Mouse (Mus musculus) intestine, embryonic 15.5 days (tissue): ENCODE measurements around the gene Emid1. TPM values are rescaled to one million over a fixed set of nuclear protein-coding genes. Genes with fewer than 3 reads are reported as not detected.
"Not testable (repeated sequence)": the region's sequence is repeated elsewhere in the genome, so short reads cannot be mapped to it uniquely, and the experiment has no call there.

ENCODE experiments used
- ATAC-seq: fragments of 200-750 bp; cut with Nextera tagmentation; 2 replicates; pipeline ENCODE4 v1.8.0; 2017; ENCODE audit warnings: moderate TSS enrichment, moderate library complexity
- H3K27ac ChIP-seq: fragments of 300-500 bp; sonication (generic); 2 replicates; pipeline ENCODE4 v1.5.1; 2015; ENCODE audit warnings: mild to moderate bottlenecking, inconsistent platforms
- H3K27me3 ChIP-seq: fragments of 300-500 bp; sonication (generic); replicated peaks from 2 replicates; pipeline ENCODE4 v1.6.1; 2015; ENCODE audit warnings: inconsistent platforms
- H3K36me3 ChIP-seq: fragments of 300-500 bp; sonication (generic); 2 replicates; pipeline ENCODE4 v1.6.1; 2015; ENCODE audit warnings: inconsistent platforms
- H3K4me1 ChIP-seq: fragments of 300-500 bp; sonication (generic); replicated peaks from 2 replicates; pipeline ENCODE4 v1.6.1; 2015; ENCODE audit warnings: inconsistent platforms
- H3K4me2 ChIP-seq: fragments of 300-500 bp; sonication (generic); replicated peaks from 2 replicates; pipeline ENCODE4 v1.6.1; 2015; ENCODE audit warnings: mild to moderate bottlenecking, inconsistent platforms
- H3K4me3 ChIP-seq: fragments of 300-500 bp; sonication (generic); replicated peaks from 2 replicates; pipeline ENCODE4 v1.5.1; 2015; ENCODE audit warnings: inconsistent platforms
- H3K9ac ChIP-seq: fragments of 300-500 bp; sonication (generic); 2 replicates; pipeline ENCODE4 v1.6.1; 2015; ENCODE audit warnings: inconsistent platforms
- H3K9me3 ChIP-seq: fragments of 300-500 bp; sonication (generic); 2 replicates; pipeline ENCODE4 v1.6.1; 2016; ENCODE audit warnings: inconsistent platforms
- WGBS: fragments of 180-500 bp; shearing (Covaris S2); methylation state at CpG from one replicate; pipeline ENCODE4 v1.1.7; 2015; 5-methylcytosine and 5-hydroxymethylcytosine counted together
- polyA plus RNA-seq: library from polyadenylated mRNA; unstranded; fragments of >200 nt; fragmentation: Nextera tagmentation; extraction: Ambion mirVana; gene quantifications from 2 replicates; pipeline ENCODE4 v1.2.1, GENCODE M21; 2015

The Emid1 gene
- polyA plus RNA-seq, 1 experiment from 2014 or later = 94.4 TPM

DNA sequence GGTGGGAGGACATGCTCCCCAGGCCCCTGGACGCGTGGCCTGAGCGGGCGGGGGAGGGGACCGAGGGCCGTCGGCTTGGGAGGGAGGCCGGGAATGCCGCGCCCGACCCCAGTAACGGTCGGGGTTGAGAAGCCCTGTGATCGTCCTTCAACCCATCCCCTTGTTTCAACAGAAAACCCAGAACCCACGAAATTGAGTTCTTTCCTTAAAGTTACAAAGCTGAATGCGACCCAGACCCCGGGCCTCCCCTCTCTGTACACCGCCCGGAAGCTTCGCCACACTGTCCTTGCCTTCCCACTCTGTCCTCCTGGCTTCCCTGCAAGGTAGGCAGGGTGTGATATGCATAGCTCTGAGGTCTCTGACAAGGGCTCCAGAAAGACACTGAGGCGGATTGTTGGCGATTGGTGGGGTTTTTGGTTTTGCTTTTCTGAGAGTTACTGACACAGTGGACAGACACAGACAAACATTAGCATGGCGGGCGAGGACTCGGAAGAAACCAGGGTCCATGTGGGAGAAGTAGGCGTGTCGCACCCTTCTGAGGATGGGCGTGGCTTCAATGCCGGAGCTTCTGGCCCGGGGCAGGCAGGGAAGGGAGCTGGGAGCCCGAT is 52.4 kb downstream of the Emid1 start:
- no peaks in the 10 kb centered on the region for H3K9me3 ChIP-seq
- peak overlapping the region; percentile 99 for H3K4me3 ChIP-seq
- H3K4me1 ChIP-seq = peaks cover 23% of the 10 kb centered on the region
- H3K4me2 ChIP-seq = peak overlapping the region; percentile 81
- H3K9ac ChIP-seq = peak overlapping the region; percentile 99
- H3K36me3 ChIP-seq = peaks cover 6% of the 10 kb centered on the region
- peak; percentile 82 for ATAC-seq
- WGBS = under 1% methylated on average over 31 of the region's 31 CpGs
- peak overlapping the region; percentile 96 for H3K27ac ChIP-seq
- no peaks in the 10 kb centered on the region for H3K27me3 ChIP-seq

DNA sequence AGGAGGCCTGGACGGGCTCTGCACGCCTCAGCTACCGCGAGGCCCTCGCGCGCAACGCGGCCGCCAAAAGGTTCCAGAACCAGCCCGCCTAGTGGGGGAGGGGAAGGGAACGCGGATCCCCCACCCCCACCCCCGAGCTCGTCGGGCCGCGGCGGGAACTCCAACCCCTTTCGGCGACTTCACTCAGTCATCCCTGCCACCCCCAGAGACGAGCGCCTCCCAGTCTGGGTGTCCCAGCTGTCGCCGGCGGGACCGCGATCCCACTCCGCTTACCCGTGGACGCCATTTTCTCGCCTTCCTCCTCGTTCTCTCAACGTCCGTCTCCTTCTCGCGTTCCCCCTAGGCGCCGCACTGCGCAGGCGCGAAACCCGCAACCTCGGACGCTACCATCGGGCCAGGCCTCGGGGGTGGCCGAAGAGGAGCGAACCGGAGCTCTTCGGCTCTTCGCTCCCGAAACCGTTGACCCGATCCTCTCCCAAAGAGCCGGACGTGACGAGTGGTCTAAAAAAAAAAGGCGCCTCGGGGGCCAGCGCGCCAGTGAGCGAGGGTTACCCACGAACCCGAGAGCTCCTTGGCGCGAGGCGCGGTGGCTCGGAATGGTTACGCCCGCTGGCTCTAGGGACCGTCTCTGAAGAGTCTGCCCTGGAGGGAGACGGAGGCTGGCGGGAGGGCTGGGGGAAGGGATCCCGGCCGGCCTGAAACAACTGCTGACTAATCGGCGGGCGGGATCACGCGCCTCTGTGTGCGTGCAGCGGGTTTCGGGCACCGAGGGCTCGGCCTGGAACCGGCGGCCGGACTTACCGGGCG is 53.1 kb downstream of the Emid1 start, which contains the start of the genes Rhbdd3 and Ewsr1:
Gene Rhbdd3, plus strand, starts transcription at position 191 of the 807 bp plus-strand sequence.
Gene Ewsr1, minus strand, starts transcription at position 531 of the 807 bp plus-strand sequence.
- peak within 1 kb of the TSS; percentile 81 for H3K4me2 ChIP-seq
- peaks cover 23% of the 10 kb centered on the region for H3K4me1 ChIP-seq
- peak within 1 kb of the TSS; percentile 99 for H3K9ac ChIP-seq
- peak within 1 kb of the TSS; percentile 96 for H3K27ac ChIP-seq
- under 1% methylated on average over 91 of the region's 92 CpGs for WGBS
- peak; percentile 91 for ATAC-seq
- H3K9me3 ChIP-seq = no peaks in the 10 kb centered on the region
- H3K4me3 ChIP-seq = peak within 1 kb of the TSS; percentile 99
- peaks cover under 1% of the 10 kb centered on the region; the same call in 1 of the 2 replicates for H3K36me3 ChIP-seq
- H3K27me3 ChIP-seq = no peaks in the 10 kb centered on the region

DNA sequence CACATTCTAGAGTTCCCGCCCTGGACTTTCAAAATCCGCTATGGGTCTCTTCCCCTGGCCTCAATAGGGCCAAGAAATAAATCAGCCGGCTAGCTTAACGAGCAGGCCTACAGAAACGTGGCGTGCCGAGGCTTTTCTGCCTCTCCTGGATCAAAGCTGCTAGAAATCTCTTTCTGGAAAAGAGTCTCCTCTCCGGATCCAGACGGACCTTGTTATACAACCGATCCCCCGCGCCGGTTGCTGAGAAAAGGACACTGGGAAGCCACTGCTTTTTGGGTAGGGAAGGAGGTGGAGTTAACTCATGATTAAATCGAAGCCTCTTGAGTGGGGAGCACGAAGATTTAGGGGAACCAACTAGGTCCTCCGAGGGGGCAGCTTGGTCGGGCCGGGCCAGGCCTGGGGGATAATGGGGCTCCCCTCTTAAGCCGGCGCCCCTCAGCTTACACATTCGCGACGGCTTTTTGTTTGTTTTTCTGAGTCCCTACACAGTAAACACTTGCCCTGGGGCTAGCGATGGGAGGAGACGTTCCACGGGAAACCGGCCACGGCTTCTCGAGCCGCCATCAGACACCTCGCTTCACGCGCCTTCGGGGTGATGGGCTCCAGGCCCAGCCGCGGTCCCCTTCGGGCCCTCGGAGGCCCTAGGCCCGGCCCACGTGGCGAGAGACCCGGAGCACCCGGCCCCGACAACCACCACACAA is 53.9 kb downstream of the Emid1 start:
- H3K27me3 ChIP-seq = no peaks in the 10 kb centered on the region
- peak overlapping the region; percentile 74 for H3K4me2 ChIP-seq
- peaks cover 23% of the 10 kb centered on the region for H3K4me1 ChIP-seq
- no peak for ATAC-seq
- no peaks in the 10 kb centered on the region for H3K9me3 ChIP-seq
- peak overlapping the region; percentile 99 for H3K4me3 ChIP-seq
- under 1% methylated on average over 44 of the region's 44 CpGs for WGBS
- H3K27ac ChIP-seq = peak overlapping the region; percentile 96
- no peaks in the 10 kb centered on the region for H3K36me3 ChIP-seq
- H3K9ac ChIP-seq = peak overlapping the region; percentile 99

DNA sequence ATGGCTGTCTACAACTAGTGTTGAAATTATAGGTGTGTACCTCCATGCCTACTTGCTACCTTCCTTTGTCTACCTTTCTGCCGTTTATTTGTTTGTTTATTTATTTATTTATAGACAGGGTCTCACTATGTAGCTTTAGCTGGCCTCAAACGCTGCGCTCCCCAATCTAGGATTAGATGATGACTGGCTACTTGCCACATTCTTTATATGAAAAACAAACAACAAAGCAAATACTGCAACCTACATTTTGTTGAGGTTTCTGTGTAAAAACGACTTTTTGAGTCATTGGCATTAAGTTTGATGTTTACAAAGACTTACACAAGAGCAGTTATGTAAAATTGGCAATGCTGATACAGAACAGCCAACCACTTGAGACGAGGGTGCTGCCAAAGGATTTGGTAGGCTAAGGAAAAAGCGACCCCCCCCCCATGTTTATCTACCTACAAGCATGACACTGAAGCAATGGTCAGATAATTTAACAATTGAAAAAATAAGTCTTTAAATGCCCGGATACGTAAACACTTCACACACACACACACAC is 55.5 kb downstream of the Emid1 start:
- Histone ChIP-seq H3K36me3 (peaks cover 2% of the 10 kb centered on the region; the same call in 1 of the 2 replicates), H3K27ac (no peak overlapping the region), H3K4me1 (peaks cover 25% of the 10 kb centered on the region), H3K4me2 (peak overlapping the region; percentile 74), H3K9ac (no peak overlapping the region), H3K9me3 (no peaks in the 10 kb centered on the region), H3K27me3 (no peaks in the 10 kb centered on the region), H3K4me3 (peak overlapping the region; percentile 99)
- no peak for ATAC-seq
- 55% methylated on average over 8 of the region's 8 CpGs for WGBS

DNA sequence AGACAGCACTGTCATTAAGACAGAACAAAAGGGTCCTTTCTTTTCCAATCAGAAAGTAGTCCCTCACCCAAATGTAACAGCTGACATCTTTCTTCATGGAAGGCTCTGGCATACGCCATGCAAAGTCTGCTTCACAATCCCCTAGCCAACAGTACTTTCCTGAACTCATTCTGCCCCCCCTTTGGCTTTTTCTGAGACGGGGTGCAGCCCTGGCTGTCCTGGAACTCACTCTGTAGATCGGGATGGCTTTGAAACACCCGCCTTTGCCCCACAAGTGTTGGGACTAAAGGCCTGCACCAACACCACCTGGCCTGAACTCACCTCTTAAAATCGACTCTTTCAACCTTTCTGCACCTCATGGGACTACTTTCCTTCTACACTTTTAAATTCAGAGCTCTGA is 56.2 kb downstream of the Emid1 start:
- Histone ChIP-seq H3K4me3 (no peak overlapping the region), H3K27me3 (no peaks in the 10 kb centered on the region), H3K9me3 (no peaks in the 10 kb centered on the region), H3K36me3 (peaks cover 2% of the 10 kb centered on the region; the same call in 1 of the 2 replicates), H3K4me1 (peaks cover 19% of the 10 kb centered on the region), H3K4me2 (peak overlapping the region; percentile 12; the same call in 1 of the 2 replicates), H3K9ac (no peak overlapping the region), H3K27ac (no peak overlapping the region)
- 78% methylated on average over 5 of the region's 5 CpGs for WGBS
- no peak for ATAC-seq

DNA sequence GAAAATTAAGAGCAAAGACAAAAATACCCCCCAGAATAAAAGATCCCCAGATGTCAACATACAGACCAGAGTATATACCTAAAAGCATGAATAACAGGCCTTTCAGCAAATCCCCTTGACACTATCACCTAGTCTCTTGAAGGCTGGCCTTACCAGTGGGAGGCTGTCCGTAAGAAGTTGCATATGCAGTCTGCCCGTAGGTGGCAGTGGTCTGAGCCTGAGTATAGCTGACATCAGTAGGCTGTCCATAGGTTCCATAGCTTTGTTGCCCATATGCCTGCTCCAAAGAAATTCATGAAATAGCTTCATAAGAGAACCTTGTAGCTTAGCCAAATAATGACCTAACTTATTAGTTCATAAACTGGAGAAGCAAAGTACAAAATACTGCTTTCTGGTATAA is 60.4 kb downstream of the Emid1 start:
- 34% methylated on average over 2 of the region's 2 CpGs for WGBS
- no peaks in the 10 kb centered on the region for H3K9me3 ChIP-seq
- H3K4me3 ChIP-seq = no peak overlapping the region
- no peak overlapping the region for H3K4me2 ChIP-seq
- ATAC-seq = no peak
- H3K9ac ChIP-seq = no peak overlapping the region
- no peak overlapping the region for H3K27ac ChIP-seq
- H3K36me3 ChIP-seq = peaks cover 28% of the 10 kb centered on the region
- peaks cover 11% of the 10 kb centered on the region for H3K4me1 ChIP-seq
- H3K27me3 ChIP-seq = no peaks in the 10 kb centered on the region

DNA sequence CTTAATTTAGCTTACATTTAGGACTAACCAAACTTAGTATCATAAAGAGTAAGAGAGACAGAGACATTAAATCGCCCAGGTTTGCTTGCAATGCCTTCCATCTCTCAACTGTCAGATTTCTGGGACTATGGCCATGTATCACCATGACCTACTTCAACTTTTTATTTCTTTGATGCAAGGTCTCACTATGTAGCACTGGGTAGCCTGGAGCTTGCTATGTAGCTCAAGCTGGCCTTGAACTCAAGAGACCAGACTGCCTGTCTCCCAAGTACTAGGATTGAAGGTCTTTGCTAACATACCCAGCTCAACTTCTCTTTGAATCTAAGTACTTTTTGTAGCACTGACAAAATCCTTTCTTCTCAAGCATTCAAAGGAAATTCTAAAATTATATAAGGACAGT is 62.9 kb downstream of the Emid1 start:
- H3K36me3 ChIP-seq = peaks cover 48% of the 10 kb centered on the region
- ATAC-seq = no peak
- H3K27me3 ChIP-seq = no peaks in the 10 kb centered on the region
- H3K9me3 ChIP-seq = no peaks in the 10 kb centered on the region
- no peak overlapping the region for H3K9ac ChIP-seq
- H3K4me3 ChIP-seq = no peak overlapping the region
- H3K27ac ChIP-seq = no peak overlapping the region
- H3K4me2 ChIP-seq = no peak overlapping the region
- 0 out of 2 replicates have a peak, but pooled peaks cover 2% of the 10 kb centered on the region for H3K4me1 ChIP-seq
- 96% methylated on average over 1 of the region's 1 CpGs for WGBS

DNA sequence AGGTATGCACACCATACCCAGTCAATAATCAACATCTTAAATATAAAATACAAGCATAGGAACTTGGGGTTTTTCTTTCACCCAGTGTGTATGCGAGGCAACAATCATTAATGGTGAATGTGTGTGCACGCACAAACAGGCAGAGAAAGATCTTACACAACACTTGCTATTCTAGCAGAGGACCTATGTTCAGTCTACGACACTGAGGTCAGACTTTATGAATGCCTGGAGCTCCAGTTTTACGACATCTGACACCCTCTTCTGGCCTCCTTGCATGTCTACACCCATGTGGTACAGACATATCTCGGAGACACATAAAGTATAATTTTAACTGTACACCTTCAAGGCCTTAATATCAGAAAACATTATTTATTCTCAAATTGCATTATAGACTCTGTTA is 75.2 kb downstream of the Emid1 start:
- H3K9ac ChIP-seq, H3K4me1 ChIP-seq, H3K4me2 ChIP-seq, H3K9me3 ChIP-seq, H3K4me3 ChIP-seq, H3K27ac ChIP-seq, H3K27me3 ChIP-seq: not testable (repeated sequence)
- peaks cover 40% of the 10 kb centered on the region for H3K36me3 ChIP-seq
- ATAC-seq = peak; percentile 29; the same call in 1 of the 2 replicates
- WGBS = 79% methylated on average over 4 of the region's 5 CpGs

DNA sequence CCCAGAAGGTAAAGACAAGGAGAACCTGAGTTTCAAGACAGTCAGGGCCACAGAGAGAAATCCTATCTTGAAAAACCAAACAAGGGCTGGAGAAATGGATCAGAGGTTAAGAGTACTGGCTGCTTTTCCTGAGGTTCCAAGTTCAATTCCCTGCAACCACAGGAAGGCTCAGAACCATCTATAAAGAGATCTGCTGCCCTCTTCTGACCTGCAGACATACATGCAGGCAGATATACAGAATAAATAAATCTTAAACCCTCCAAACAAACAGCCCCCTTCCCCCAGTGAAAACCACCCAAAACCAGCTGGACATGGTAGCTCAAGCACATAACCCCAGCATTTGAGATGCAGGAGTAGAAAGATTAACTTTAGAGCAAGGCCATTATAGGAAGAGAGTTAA is 76.3 kb downstream of the Emid1 start:
- H3K36me3 ChIP-seq = peaks cover 41% of the 10 kb centered on the region
- ATAC-seq = no peak

DNA sequence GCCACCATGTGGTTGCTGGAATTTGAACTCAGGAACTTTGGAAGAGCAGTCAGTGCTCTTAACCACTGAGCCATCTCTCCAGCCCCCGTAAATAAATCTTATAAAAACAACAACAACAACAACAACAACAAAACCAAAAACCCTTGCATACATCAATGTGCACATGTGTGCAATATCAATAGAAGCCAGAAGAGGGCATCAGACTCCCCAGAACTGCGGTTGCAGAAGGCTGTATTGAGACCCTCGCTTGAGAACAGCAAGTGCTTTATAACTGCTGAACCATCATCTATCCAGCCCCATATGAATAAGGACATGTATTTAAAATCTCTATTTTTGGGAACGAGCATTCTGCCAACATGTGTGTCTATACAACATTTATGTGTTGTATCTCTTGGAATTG is 77.2 kb downstream of the Emid1 start:
- WGBS = 70% methylated on average over 4 of the region's 4 CpGs
- H3K27me3 ChIP-seq = no peaks in the 10 kb centered on the region
- H3K9ac ChIP-seq = no peak overlapping the region
- no peak overlapping the region for H3K27ac ChIP-seq
- no peak for ATAC-seq
- no peaks in the 10 kb centered on the region for H3K9me3 ChIP-seq
- H3K4me1 ChIP-seq = no peaks in the 10 kb centered on the region
- peaks cover 42% of the 10 kb centered on the region for H3K36me3 ChIP-seq
- no peak overlapping the region for H3K4me2 ChIP-seq
- H3K4me3 ChIP-seq = no peak overlapping the region

More for the DNA sequence above, 76.3 kb downstream of the Emid1 start:
- Histone ChIP-seq H3K9ac (no peak overlapping the region), H3K4me3 (no peak overlapping the region), H3K4me2 (no peak overlapping the region), H3K27me3 (no peaks in the 10 kb centered on the region), H3K9me3 (no peaks in the 10 kb centered on the region), H3K27ac (no peak overlapping the region), H3K4me1 (no peaks in the 10 kb centered on the region)

DNA sequence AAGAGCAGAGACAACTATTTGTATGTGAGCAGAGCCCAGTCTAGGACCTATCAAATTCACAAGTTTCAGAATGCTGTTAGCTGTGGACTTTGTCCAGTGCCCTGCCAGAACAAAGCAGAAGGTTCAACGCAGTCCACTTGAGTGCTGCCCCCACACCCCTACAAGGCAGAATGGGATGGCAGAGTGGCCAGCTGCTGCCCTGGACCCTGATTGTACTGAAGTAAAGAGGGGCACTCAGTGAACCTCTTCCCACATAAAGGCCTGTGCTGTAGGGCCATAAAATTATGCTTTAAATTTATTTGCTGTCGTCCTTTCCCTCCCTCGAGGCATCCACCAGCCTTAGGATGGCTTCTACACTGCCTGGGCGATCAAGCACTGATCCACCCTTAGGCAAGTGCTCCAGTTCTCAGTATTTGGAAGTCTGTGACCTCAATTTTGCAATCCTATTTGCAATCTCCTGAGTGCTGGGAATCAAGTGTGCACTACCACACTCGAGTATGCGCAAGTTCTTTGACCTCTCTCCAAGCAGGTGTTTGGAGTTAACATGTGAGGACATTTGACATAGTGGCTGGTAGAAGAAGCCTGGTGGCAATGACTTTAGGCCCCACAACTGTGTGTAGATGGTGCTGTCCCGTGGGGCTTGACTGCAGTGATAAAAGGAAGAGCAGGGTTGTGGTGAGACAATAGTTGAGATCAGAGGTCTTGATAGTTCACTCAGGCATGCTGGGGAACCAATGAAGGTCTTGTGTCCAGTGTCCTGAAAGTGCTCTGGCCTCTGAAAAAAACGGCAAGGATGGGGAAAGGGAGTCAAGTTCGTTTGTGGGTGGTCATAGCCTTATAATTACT is 83.7 kb downstream of the Emid1 start:
- no peak overlapping the region for H3K4me3 ChIP-seq
- H3K9me3 ChIP-seq = no peaks in the 10 kb centered on the region
- H3K4me2 ChIP-seq = no peak overlapping the region
- no peak for ATAC-seq
- WGBS = 80% methylated on average over 9 of the region's 9 CpGs
- H3K27ac ChIP-seq = no peak overlapping the region
- peaks cover 40% of the 10 kb centered on the region for H3K36me3 ChIP-seq
- no peaks in the 10 kb centered on the region; the same call in 1 of the 2 replicates for H3K27me3 ChIP-seq
- H3K9ac ChIP-seq = no peak overlapping the region
- H3K4me1 ChIP-seq = peaks cover 14% of the 10 kb centered on the region
